Mouse (Mus musculus): Measurements from ENCODE around the gene Msl2.

Msl2 gene

DNA sequence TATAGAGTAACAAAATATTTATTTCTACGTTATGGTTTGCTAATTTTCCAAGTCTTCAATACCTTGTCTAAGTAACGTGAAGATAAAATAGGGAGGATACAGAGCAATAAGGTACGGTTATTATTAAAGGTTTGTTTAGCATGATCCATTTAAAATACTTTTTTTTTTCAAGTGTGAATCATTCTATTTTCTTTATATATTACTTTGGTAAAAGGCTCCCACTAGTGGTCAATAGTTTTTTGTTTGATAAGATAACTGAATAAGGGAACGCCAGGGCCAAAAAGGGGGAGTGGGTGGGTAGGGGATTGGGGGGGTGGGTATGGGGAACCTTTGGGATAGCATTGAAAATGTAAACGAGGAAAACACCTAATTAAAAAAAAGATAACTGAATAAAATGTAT lies 79.0 kb downstream of the Msl2 start:
- DNase-seq (ENCODE audit: low spot score) = no peak
